In genomic region chr17:35168541-35169207, GRCm38 (mm10) we compare ENCODE assay signal across 10 mouse cellular contexts. TPM values are rescaled to one million over a fixed set of nuclear protein-coding genes. Genes with fewer than 3 reads are reported as not detected.
DNase-seq lines count a peak whose midpoint lies in the region; ATAC-seq lines count a peak whose summit lies in the region.
"Had no signal": no experiment of that assay in that cellular context is flagged by ENCODE, and none has a peak within 500 bp of the region (broad histone marks: within the 10 kb centered on the region; RNA-seq: fewer than 3 reads in every experiment).

No protein-coding gene starts in this region.

- H3K4me2 ChIP-seq in heart, embryonic 16.5 days (ENCODE audit: low read depth, low read length): no peak overlapping the region
- H3K4me2 ChIP-seq in heart, embryonic 11.5 days: no peak overlapping the region
- H3K4me2 ChIP-seq: hindbrain, embryonic 15.5 days had no signal

- H3K27me3 ChIP-seq in heart, embryonic 16.5 days (ENCODE audit: control insufficient read depth, insufficient read depth, low read length): no peaks in the 10 kb centered on the region
- 0 out of 2 replicates have a peak, but pooled peaks cover 3% of the 10 kb centered on the region for H3K27me3 ChIP-seq in heart, embryonic 11.5 days (ENCODE audit: control insufficient read depth, insufficient read depth, low read length)
- H3K27me3 ChIP-seq: hindbrain, embryonic 15.5 days had no signal

- H3K9ac ChIP-seq in heart, embryonic 16.5 days (ENCODE audit: low read length): no peak overlapping the region
- no peak overlapping the region for H3K9ac ChIP-seq in heart, embryonic 11.5 days (ENCODE audit: low read depth, low read length)
- H3K9ac ChIP-seq: hindbrain, embryonic 15.5 days had no signal

- H3K9me3 ChIP-seq in heart, embryonic 16.5 days (replicated peaks; ENCODE audit: control insufficient read depth, low read length): no peaks in the 10 kb centered on the region
- H3K9me3 ChIP-seq in heart, embryonic 11.5 days (replicated peaks; ENCODE audit: control insufficient read depth, low read length): no peaks in the 10 kb centered on the region
- H3K9me3 ChIP-seq: hindbrain, embryonic 15.5 days had no signal

- peaks cover 7% of the 10 kb centered on the region for H3K4me1 ChIP-seq in heart, embryonic 16.5 days (ENCODE audit: control insufficient read depth, insufficient read depth, low read length)
- peaks cover 3% of the 10 kb centered on the region for H3K4me1 ChIP-seq in heart, embryonic 11.5 days (ENCODE audit: control insufficient read depth, insufficient read depth, low read length)

- ATAC-seq in heart, embryonic 16.5 days (replicated peaks; ENCODE audit: extremely low read depth, insufficient read depth, low FRiP score): no peak
- no peak for ATAC-seq in heart, embryonic 11.5 days (replicated peaks; ENCODE audit: insufficient number of reproducible peaks, low FRiP score, low TSS enrichment)

- H3K36me3 ChIP-seq in heart, embryonic 16.5 days (ENCODE audit: control insufficient read depth, insufficient read depth): no peaks in the 10 kb centered on the region
- no peaks in the 10 kb centered on the region for H3K36me3 ChIP-seq in heart, embryonic 11.5 days (ENCODE audit: control insufficient read depth, insufficient read depth, low read length)
- H3K36me3 ChIP-seq: hindbrain, embryonic 15.5 days had no signal

- DNase-seq in A20 (ENCODE audit: low read depth, low spot score): peak; percentile 84
- DNase-seq in brain, adult 2 months (ENCODE audit: low read depth, low spot score): peak; percentile 88
- DNase-seq in lung, postnatal 14 days: peak; percentile 45
- DNase-seq in ovary, postnatal 14 days (ENCODE audit: low spot score): no peak
- DNase-seq in heart, postnatal 25 days (ENCODE audit: low spot score): no peak
- no peak for DNase-seq in adrenal gland, postnatal 25 days

- no peak overlapping the region for H3K4me3 ChIP-seq in heart, embryonic 16.5 days (ENCODE audit: low read length)
- no peak overlapping the region for H3K4me3 ChIP-seq in heart, embryonic 11.5 days (ENCODE audit: low read depth, low read length)
- H3K4me3 ChIP-seq: hindbrain, embryonic 15.5 days; myocyte had no signal

- intact Hi-C loops in heart, postnatal 25 days (cut with DNase I): loop anchor here (1.0 to 10.0 kb wide), 2 partner anchors 64 to 964 kb away; partner anchors contain the start of gene Tap2

- 0 out of 2 replicates have a peak overlapping the region, but pooled peaks have one; percentile 7 for H3K27ac ChIP-seq in heart, embryonic 16.5 days (ENCODE audit: low read length)
- no peak overlapping the region for H3K27ac ChIP-seq in heart, embryonic 11.5 days (ENCODE audit: low read depth, low read length)
- H3K27ac ChIP-seq: hindbrain, embryonic 15.5 days had no signal

- WGBS in heart, embryonic 16.5 days: 18% methylated on average over 4 of the region's 4 CpGs
- WGBS in heart, embryonic 11.5 days (ENCODE audit: insufficient replicate concordance): 17% methylated on average over 4 of the region's 4 CpGs

RNA-seq across cellular contexts. Expression of gene Prrc2a, which starts 4.0 kb away (rescaled TPM):
- 103 and 113 TPM in 2 replicates for polyA plus RNA-seq in heart, embryonic 16.5 days (2015; fragmentation: Nextera tagmentation; extraction: Ambion mirVana)
- polyA plus RNA-seq in heart, embryonic 11.5 days (2014; fragmentation: Nextera tagmentation; extraction: Ambion mirVana): 128 and 163 TPM in 2 replicates
- total RNA-seq in heart, postnatal 25 days (2021): 100 to 1,000 TPM; 135 to 143 TPM
- 268 and 310 TPM in 2 replicates for total RNA-seq in adrenal gland, postnatal 25 days (2021)

RNA-seq across cellular contexts. Expression of gene Aif1, which starts 7.2 kb away (rescaled TPM):
- 6.0 and 10.9 TPM in 2 replicates for polyA plus RNA-seq in heart, embryonic 16.5 days (2015; fragmentation: Nextera tagmentation; extraction: Ambion mirVana)
- 2.7 and 4.2 TPM in 2 replicates for polyA plus RNA-seq in heart, embryonic 11.5 days (2014; fragmentation: Nextera tagmentation; extraction: Ambion mirVana)
- 1 to 10 TPM; 2.3 to 3.5 TPM for total RNA-seq in heart, postnatal 25 days (2021)
- total RNA-seq in adrenal gland, postnatal 25 days (2021): 2.3 and 3.0 TPM in 2 replicates
- polyA plus RNA-seq: myocyte had no signal

RNA-seq across cellular contexts. Expression of gene Lst1, which starts 19.6 kb away (rescaled TPM):
- 7.9 and 8.2 TPM in 2 replicates for polyA plus RNA-seq in heart, embryonic 16.5 days (2015; fragmentation: Nextera tagmentation; extraction: Ambion mirVana)
- polyA plus RNA-seq in heart, embryonic 11.5 days (2014; fragmentation: Nextera tagmentation; extraction: Ambion mirVana): 4.9 and 5.0 TPM in 2 replicates
- total RNA-seq in heart, postnatal 25 days (2021): 1 to 10 TPM; 2.7 to 5.3 TPM
- total RNA-seq in adrenal gland, postnatal 25 days (2021): 5.2 TPM in 1 of 2 replicates, not detected in the other

RNA-seq across cellular contexts. Expression of gene Ltb, which starts 25.6 kb away (rescaled TPM):
- polyA plus RNA-seq in heart, embryonic 16.5 days (2015; fragmentation: Nextera tagmentation; extraction: Ambion mirVana): 3.5 and 6.4 TPM in 2 replicates
- polyA plus RNA-seq in heart, embryonic 11.5 days (2014; fragmentation: Nextera tagmentation; extraction: Ambion mirVana): 0.42 TPM in 1 of 2 replicates, not detected in the other
- 1 to 10 TPM; 1.4 to 1.8 TPM for total RNA-seq in heart, postnatal 25 days (2021)
- total RNA-seq in adrenal gland, postnatal 25 days (2021): 2.8 and 8.5 TPM in 2 replicates

RNA-seq across cellular contexts. Expression of gene Tnf, which starts 33.1 kb away (rescaled TPM):
- 0.20 and 0.33 TPM in 2 replicates for polyA plus RNA-seq in heart, embryonic 16.5 days (2015; fragmentation: Nextera tagmentation; extraction: Ambion mirVana)
- not detected in 2 replicates for polyA plus RNA-seq in heart, embryonic 11.5 days (2014; fragmentation: Nextera tagmentation; extraction: Ambion mirVana)
- under 1 TPM; 0.56 to 0.60 TPM for total RNA-seq in heart, postnatal 25 days (2021)
- 0.58 and 0.76 TPM in 2 replicates for total RNA-seq in adrenal gland, postnatal 25 days (2021)
- polyA plus RNA-seq: hindbrain, embryonic 15.5 days had no signal

Comparison
In these comparisons a context has a peak if more than half of its experiments do, and no peak if none do; other contexts are left out.
1. DNase-seq: peak in A20 (single experiment), brain, adult 2 months (single experiment) and lung, postnatal 14 days (single experiment); none in ovary, postnatal 14 days (single experiment), heart, postnatal 25 days (single experiment) and adrenal gland, postnatal 25 days (single experiment).